Mouse (Mus musculus): ENCODE results near the gene Chd9. TPM values are rescaled to one million over a fixed set of nuclear protein-coding genes. Genes with fewer than 3 reads are reported as not detected.
A peak's percentile ranks its signal among the peaks of the same experiment; 100 is the strongest.

Chd9 gene
- 90.1 and 96.4 TPM in 2 replicates for polyA plus RNA-seq (2012; ENCODE audit: insufficient read depth, insufficient read length, missing spikeins)

GRCm38 (mm10) chr8:90828181-90828986 is at the start of gene Chd9:
Gene Chd9 (plus strand): TSS chr8:90828352.
- Histone ChIP-seq H3K4me1 (ENCODE audit: control insufficient read depth, insufficient read depth, low read length) (peaks cover 31% of the 10 kb centered on the region), H3K4me3 (ENCODE audit: insufficient read depth, low read length) (peak within 1 kb of the TSS; percentile 52), H3K27ac (ENCODE audit: insufficient read depth, low read depth, low read length) (no peak within 1 kb of the TSS)
- no peak for TF ChIP-seq POLR2A (IDR thresholded peaks at IDR 0.05; ENCODE audit: borderline replicate concordance, low read depth, low read length)
- peak; percentile 78 for TF ChIP-seq CTCF (IDR thresholded peaks at IDR 0.05; ENCODE audit: low read depth, low read length)

- Histone ChIP-seq H3K4me1 (ENCODE audit: control insufficient read depth, insufficient read depth, low read length) (peaks cover 18% of the 10 kb centered on the region), H3K4me3 (ENCODE audit: insufficient read depth, low read length) (no peak overlapping the region), H3K27ac (ENCODE audit: insufficient read depth, low read depth, low read length) (no peak overlapping the region)
- TF ChIP-seq POLR2A (IDR thresholded peaks at IDR 0.05; ENCODE audit: borderline replicate concordance, low read depth, low read length) (no peak), CTCF (IDR thresholded peaks at IDR 0.05; ENCODE audit: low read depth, low read length) (no peak)
These were observed 36.5 kb upstream of the Chd9 start for GRCm38 (mm10) chr8:90791616-90792015.

GRCm38 (mm10) chr8:90793710-90794109 is 34.4 kb upstream of the Chd9 start:
- Histone ChIP-seq H3K4me1 (ENCODE audit: control insufficient read depth, insufficient read depth, low read length) (peaks cover 18% of the 10 kb centered on the region), H3K4me3 (ENCODE audit: insufficient read depth, low read length) (no peak overlapping the region), H3K27ac (ENCODE audit: insufficient read depth, low read depth, low read length) (no peak overlapping the region)
- no peak for TF ChIP-seq POLR2A (IDR thresholded peaks at IDR 0.05; ENCODE audit: borderline replicate concordance, low read depth, low read length)
- TF ChIP-seq CTCF (IDR thresholded peaks at IDR 0.05; ENCODE audit: low read depth, low read length), result peak; percentile 87

- Histone ChIP-seq H3K4me1 (ENCODE audit: control insufficient read depth, insufficient read depth, low read length) (peaks cover 18% of the 10 kb centered on the region), H3K4me3 (ENCODE audit: insufficient read depth, low read length) (peak overlapping the region; percentile 55), H3K27ac (ENCODE audit: insufficient read depth, low read depth, low read length) (peak overlapping the region; percentile 41)
- TF ChIP-seq POLR2A (IDR thresholded peaks at IDR 0.05; ENCODE audit: borderline replicate concordance, low read depth, low read length), result 0 out of 2 replicates have a peak, but pooled peaks have one; percentile 34
- peak; percentile 70 for TF ChIP-seq CTCF (IDR thresholded peaks at IDR 0.05; ENCODE audit: low read depth, low read length)
These were observed 32.9 kb upstream of the Chd9 start for GRCm38 (mm10) chr8:90794990-90795861.

- peaks cover 18% of the 10 kb centered on the region for H3K4me1 ChIP-seq (ENCODE audit: control insufficient read depth, insufficient read depth, low read length)
- no peak overlapping the region for H3K4me3 ChIP-seq (ENCODE audit: insufficient read depth, low read length)
- no peak overlapping the region for H3K27ac ChIP-seq (ENCODE audit: insufficient read depth, low read depth, low read length)
- TF ChIP-seq POLR2A (IDR thresholded peaks at IDR 0.05; ENCODE audit: borderline replicate concordance, low read depth, low read length) (no peak), CTCF (IDR thresholded peaks at IDR 0.05; ENCODE audit: low read depth, low read length) (no peak)
These were observed 28.7 kb upstream of the Chd9 start for GRCm38 (mm10) chr8:90799473-90799872.

GRCm38 (mm10) chr8:90813602-90814320 is 14.4 kb upstream of the Chd9 start:
- H3K4me1 ChIP-seq (ENCODE audit: control insufficient read depth, insufficient read depth, low read length), result peaks cover 1% of the 10 kb centered on the region
- TF ChIP-seq POLR2A (IDR thresholded peaks at IDR 0.05; ENCODE audit: borderline replicate concordance, low read depth, low read length) (no peak), CTCF (IDR thresholded peaks at IDR 0.05; ENCODE audit: low read depth, low read length) (no peak)
- H3K4me3 ChIP-seq (ENCODE audit: insufficient read depth, low read length), result no peak overlapping the region
- H3K27ac ChIP-seq (ENCODE audit: insufficient read depth, low read depth, low read length), result no peak overlapping the region

- H3K27ac ChIP-seq (ENCODE audit: insufficient read depth, low read depth, low read length), result no peak overlapping the region
- H3K4me1 ChIP-seq (ENCODE audit: control insufficient read depth, insufficient read depth, low read length), result peaks cover 18% of the 10 kb centered on the region
- no peak overlapping the region for H3K4me3 ChIP-seq (ENCODE audit: insufficient read depth, low read length)
- no peak for TF ChIP-seq CTCF (IDR thresholded peaks at IDR 0.05; ENCODE audit: low read depth, low read length)
- no peak for TF ChIP-seq POLR2A (IDR thresholded peaks at IDR 0.05; ENCODE audit: borderline replicate concordance, low read depth, low read length)
These were observed 11.9 kb upstream of the Chd9 start for GRCm38 (mm10) chr8:90816061-90816882.

- Histone ChIP-seq H3K4me3 (ENCODE audit: insufficient read depth, low read length) (no peak within 1 kb of the TSS), H3K27ac (ENCODE audit: insufficient read depth, low read depth, low read length) (no peak within 1 kb of the TSS), H3K4me1 (ENCODE audit: control insufficient read depth, insufficient read depth, low read length) (peaks cover 24% of the 10 kb centered on the region)
- TF ChIP-seq CTCF (IDR thresholded peaks at IDR 0.05; ENCODE audit: low read depth, low read length) (no peak), POLR2A (IDR thresholded peaks at IDR 0.05; ENCODE audit: borderline replicate concordance, low read depth, low read length) (no peak)
These were observed 10.9 kb upstream of the Chd9 start, which contains the start of gene Gm19935 for GRCm38 (mm10) chr8:90817293-90817692. Gene Gm19935 (minus strand): TSS chr8:90817393.
